Mouse (Mus musculus): ENCODE measurements around the gene Exph5.

DNA sequence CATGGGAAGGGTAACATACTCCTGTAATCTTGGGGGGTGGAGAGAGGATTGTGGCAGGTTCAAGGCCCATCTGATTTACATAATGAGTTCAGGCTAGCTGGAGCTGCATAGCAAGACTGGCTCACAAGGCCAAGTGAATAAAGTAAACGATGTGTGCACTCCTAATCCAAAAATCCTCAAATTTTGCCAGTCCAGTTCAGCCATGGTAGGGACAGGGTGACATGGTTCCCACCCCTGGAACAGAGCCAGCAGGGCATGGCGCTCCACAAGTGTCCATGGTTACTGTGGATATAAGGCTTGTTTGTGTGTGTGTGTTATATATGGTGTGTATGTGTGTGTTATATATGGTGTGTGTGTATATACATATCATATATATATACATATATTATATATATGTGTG lies 48.9 kb downstream of the Exph5 start:
- no peak for TF ChIP-seq CTCF (IDR thresholded peaks at IDR 0.05; ENCODE audit: extremely low read depth, insufficient read length, insufficient replicate concordance, low read depth, low read length)
- no peak for TF ChIP-seq POLR2A (IDR thresholded peaks at IDR 0.05; ENCODE audit: low read depth, low read length)
